Mouse (Mus musculus) heart, postnatal 0 days (tissue): ENCODE data around the gene Smim15.

Experiments used
- CTCF ChIP-seq: IDR thresholded peaks from 2 replicates; pipeline ENCODE4 v1.5.1; 2016; ENCODE audit warnings: antibody characterized with exemption, control low read depth, low read depth
- EP300 ChIP-seq: IDR thresholded peaks from 2 replicates; pipeline ENCODE4 v1.6.1; 2016; ENCODE audit warnings: antibody characterized with exemption, low read depth

DNA sequence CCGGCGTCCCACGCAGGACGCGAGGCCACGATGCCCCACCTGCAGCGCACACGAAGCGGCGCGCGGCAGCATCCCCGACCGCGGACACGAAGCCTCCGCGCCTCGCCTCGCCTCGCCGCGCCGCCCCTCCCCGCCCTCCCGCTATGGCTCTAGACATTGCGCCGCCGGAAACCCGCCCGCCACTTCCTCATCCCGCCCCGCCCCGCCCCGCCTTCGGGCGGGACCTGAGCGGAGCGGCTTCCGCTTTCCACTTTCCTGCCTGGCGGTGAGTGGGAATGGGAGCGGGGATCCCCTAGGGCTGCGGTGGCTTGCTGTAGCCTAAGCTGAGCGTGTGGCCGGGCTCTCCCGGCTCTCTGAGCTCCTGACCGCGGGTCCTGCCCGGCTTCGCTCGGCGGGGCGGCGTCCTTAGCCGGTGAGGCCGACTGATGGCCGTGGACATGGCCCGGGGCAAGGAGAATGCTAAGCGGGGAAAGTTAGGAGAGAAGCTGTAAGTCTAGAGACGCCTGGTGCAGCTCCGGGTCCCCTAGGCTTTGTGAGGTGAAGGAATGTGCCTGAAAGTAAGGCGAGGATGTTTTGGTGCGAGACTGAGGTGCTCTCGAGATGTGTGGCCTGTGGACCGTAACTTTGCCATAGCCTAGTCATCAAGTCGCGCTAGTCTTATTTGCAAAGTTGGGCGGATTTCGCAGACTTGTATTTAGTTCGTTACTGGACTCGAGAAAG, at the start of gene Smim15:
- TF ChIP-seq CTCF (no peak), EP300 (peak; percentile 75)
